Mouse (Mus musculus): ENCODE measurements around the gene Rap1gds1.

The Rap1gds1 gene

GRCm38 (mm10) chr3:139074484-139075211 is at the start of gene Rap1gds1:
TSS of gene Rap1gds1 (minus strand) at chr3:139075201.
- peak; percentile 60 for DNase-seq (ENCODE audit: low read depth, low spot score)

- DNase-seq (ENCODE audit: low read depth, low spot score), result no peak
Observed at GRCm38 (mm10) chr3:139118446-139118845, 43.4 kb upstream of the Rap1gds1 start.

GRCm38 (mm10) chr3:139116733-139117337 is 41.8 kb upstream of the Rap1gds1 start:
- no peak for DNase-seq (ENCODE audit: low read depth, low spot score)

- DNase-seq (ENCODE audit: low read depth, low spot score), result no peak
Observed at GRCm38 (mm10) chr3:139112335-139112973, 37.5 kb upstream of the Rap1gds1 start.

GRCm38 (mm10) chr3:139111877-139112276 is 36.9 kb upstream of the Rap1gds1 start:
- DNase-seq (ENCODE audit: low read depth, low spot score), result no peak

GRCm38 (mm10) chr3:139108176-139108575 is 33.2 kb upstream of the Rap1gds1 start:
- DNase-seq (ENCODE audit: low read depth, low spot score), result no peak

GRCm38 (mm10) chr3:139103914-139104313 is 28.9 kb upstream of the Rap1gds1 start:
- no peak for DNase-seq (ENCODE audit: low read depth, low spot score)

- DNase-seq (ENCODE audit: low read depth, low spot score), result no peak
Observed at GRCm38 (mm10) chr3:139103346-139103745, 28.3 kb upstream of the Rap1gds1 start.

GRCm38 (mm10) chr3:139101941-139102340 is 26.9 kb upstream of the Rap1gds1 start:
- DNase-seq (ENCODE audit: low read depth, low spot score), result no peak

- DNase-seq (ENCODE audit: low read depth, low spot score), result no peak
Observed at GRCm38 (mm10) chr3:139099284-139099683, 24.3 kb upstream of the Rap1gds1 start.

- DNase-seq (ENCODE audit: low read depth, low spot score), result no peak
Observed at GRCm38 (mm10) chr3:139095894-139096293, 20.9 kb upstream of the Rap1gds1 start.

GRCm38 (mm10) chr3:139088526-139088925 is 13.5 kb upstream of the Rap1gds1 start:
- DNase-seq (ENCODE audit: low read depth, low spot score), result no peak

- no peak for DNase-seq (ENCODE audit: low read depth, low spot score)
Observed at GRCm38 (mm10) chr3:139083778-139084539, 9.0 kb upstream of the Rap1gds1 start.

- DNase-seq (ENCODE audit: low read depth, low spot score), result peak; percentile 22
Observed at GRCm38 (mm10) chr3:139079831-139080230, 4.8 kb upstream of the Rap1gds1 start.

GRCm38 (mm10) chr3:139078010-139078409 is 3.0 kb upstream of the Rap1gds1 start:
- no peak for DNase-seq (ENCODE audit: low read depth, low spot score)

GRCm38 (mm10) chr3:139076059-139076455 is 1.1 kb upstream of the Rap1gds1 start:
- peak; percentile 11 for DNase-seq (ENCODE audit: low read depth, low spot score)

- peak; percentile 78 for DNase-seq (ENCODE audit: low read depth, low spot score)
Observed at GRCm38 (mm10) chr3:139075333-139076058, 495 bp upstream of the Rap1gds1 start.

- DNase-seq (ENCODE audit: low read depth, low spot score), result peak; percentile 59
Observed at GRCm38 (mm10) chr3:139073801-139074483, 1.1 kb downstream of the Rap1gds1 start.

GRCm38 (mm10) chr3:139069539-139069938 is 5.5 kb downstream of the Rap1gds1 start:
- DNase-seq (ENCODE audit: low read depth, low spot score), result no peak

GRCm38 (mm10) chr3:139064076-139064475 is 10.9 kb downstream of the Rap1gds1 start:
- no peak for DNase-seq (ENCODE audit: low read depth, low spot score)

GRCm38 (mm10) chr3:139062088-139062487 is 12.9 kb downstream of the Rap1gds1 start:
- no peak for DNase-seq (ENCODE audit: low read depth, low spot score)

All from R1 (cell line).